Mouse (Mus musculus) spleen, adult 2 months (tissue): Measurements from ENCODE around the gene Oxtr. TPM values are rescaled to one million over a fixed set of nuclear protein-coding genes. Genes with fewer than 3 reads are reported as not detected.

Experiments used
- DNase-seq, 2 experiments: peaks; one replicate each; pipeline versions ENCODE4 v3.0.0 to v3.0.0-alpha.2; 2012 to 2021; ENCODE audit warnings: low spot score in 2 of 2, low read depth in 1 of 2
- H3K27ac ChIP-seq: fragments of 200-500 bp; 2 replicates; pipeline ENCODE4 v1.5.1; 2012; ENCODE audit warnings: low read length, inconsistent platforms; ENCODE audit not compliant: insufficient read depth
- H3K27me3 ChIP-seq: fragments of 200-500 bp; 2 replicates; pipeline ENCODE4 v1.6.1; 2012; ENCODE audit warnings: mild to moderate bottlenecking, moderate library complexity, low read length, inconsistent platforms; ENCODE audit not compliant: control insufficient read depth, insufficient read depth
- H3K36me3 ChIP-seq: fragments of 200-500 bp; 2 replicates; pipeline ENCODE4 v1.6.1; 2012; ENCODE audit warnings: mild to moderate bottlenecking, low read length, inconsistent platforms; ENCODE audit not compliant: control insufficient read depth, insufficient read depth
- H3K4me1 ChIP-seq: fragments of 200-500 bp; 2 replicates; pipeline ENCODE4 v1.6.1; 2011; ENCODE audit warnings: inconsistent platforms; ENCODE audit not compliant: control insufficient read depth, insufficient read depth, insufficient read length
- H3K4me3 ChIP-seq: fragments of 200-500 bp; 2 replicates; pipeline ENCODE4 v1.5.1; 2011; ENCODE audit warnings: mild to moderate bottlenecking, inconsistent platforms; ENCODE audit not compliant: insufficient read depth, insufficient read length; ENCODE audit errors: extremely low read depth
- CTCF ChIP-seq: fragments of 200-500 bp; IDR thresholded peaks from 2 replicates; pipeline ENCODE4 v1.5.1; 2011; ENCODE audit warnings: mild to moderate bottlenecking, inconsistent platforms; ENCODE audit not compliant: insufficient read depth, insufficient read length, insufficient replicate concordance; ENCODE audit errors: extremely low read depth
- POLR2A ChIP-seq: fragments of 200-500 bp; IDR thresholded peaks from 2 replicates; pipeline ENCODE4 v1.6.1; 2011; ENCODE audit warnings: low read depth, low read length, inconsistent platforms
- WGBS: fragments of 180-500 bp; shearing (Covaris S2); methylation state at CpG from one replicate; pipeline ENCODE4 v1.1.7; 2018; 5-methylcytosine and 5-hydroxymethylcytosine counted together
- polyA plus RNA-seq: library from polyadenylated mRNA; depleted of rRNA; stranded (reverse); fragments of >200 nt; gene quantifications from 2 replicates; pipeline ENCODE4 v1.2.3, GENCODE M21; 2012

Gene Oxtr
- polyA plus RNA-seq, 1 experiment = 0.14 TPM

DNA sequence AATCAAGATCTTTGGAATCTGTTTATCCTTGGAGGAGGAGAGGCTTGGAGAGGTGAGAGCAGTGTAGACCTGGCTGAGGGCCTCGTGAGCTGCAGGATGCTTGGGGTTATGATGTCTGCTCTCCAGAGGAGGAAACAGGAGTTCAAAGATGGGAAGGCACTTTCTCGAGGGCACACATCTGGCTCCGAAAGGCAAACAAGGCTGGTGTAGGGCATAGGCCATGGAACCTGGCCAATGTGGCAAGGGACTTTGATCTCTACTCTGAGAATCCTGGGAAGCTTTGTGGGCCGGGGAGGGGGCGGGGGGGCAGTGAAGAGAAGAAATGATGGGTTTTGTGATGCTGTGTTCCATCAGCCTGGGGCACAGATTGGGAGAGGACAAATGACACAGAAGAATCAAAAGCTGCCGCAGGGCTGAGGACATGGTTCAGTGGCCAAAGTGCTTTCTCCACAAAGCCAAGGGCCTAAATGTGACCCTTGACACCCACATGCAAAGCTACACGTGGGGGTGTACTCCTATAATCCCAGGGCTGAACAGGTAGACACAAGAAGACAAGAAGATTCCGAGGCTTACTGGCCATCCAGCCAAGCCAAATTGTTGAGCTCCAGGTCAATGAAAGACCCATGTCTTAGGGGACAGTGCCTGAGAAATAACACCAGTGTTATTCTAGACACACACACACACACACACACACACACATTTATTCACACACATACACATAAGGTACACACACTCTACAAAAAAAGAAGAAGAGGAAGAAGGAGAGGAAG is 6.7 kb upstream of the Oxtr start:
- DNase-seq = no peak
- 82% methylated on average over 8 of the region's 8 CpGs for WGBS
- no peak overlapping the region for H3K27ac ChIP-seq
- no peaks in the 10 kb centered on the region for H3K4me1 ChIP-seq
- TF ChIP-seq POLR2A (no peak), CTCF (no peak)
- no peaks in the 10 kb centered on the region for H3K27me3 ChIP-seq
- H3K36me3 ChIP-seq = no peaks in the 10 kb centered on the region
- H3K4me3 ChIP-seq = no peak overlapping the region

DNA sequence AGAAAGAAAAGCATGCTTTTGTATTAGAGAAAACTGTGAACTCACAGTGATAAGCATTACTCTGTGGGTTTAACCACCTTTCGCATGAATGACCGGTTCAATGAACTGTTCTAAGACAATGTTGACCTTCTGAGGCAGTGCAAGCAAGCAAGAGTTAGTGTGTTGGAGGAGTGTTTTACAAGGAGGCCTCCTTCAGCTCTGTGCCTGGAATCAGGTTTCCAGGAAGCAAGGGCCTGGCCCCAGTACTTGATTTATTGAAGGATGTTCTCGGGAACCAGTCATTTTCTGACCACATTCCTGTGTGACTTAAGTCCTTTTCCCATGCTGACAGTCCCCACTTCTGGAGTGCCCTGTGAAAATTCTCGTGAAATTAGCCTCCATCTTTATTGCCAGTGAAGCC is 5.5 kb upstream of the Oxtr start:
- no peak for DNase-seq
- Histone ChIP-seq H3K36me3 (no peaks in the 10 kb centered on the region), H3K4me1 (no peaks in the 10 kb centered on the region), H3K27me3 (0 out of 2 replicates have a peak, but pooled peaks cover 3% of the 10 kb centered on the region), H3K27ac (no peak overlapping the region), H3K4me3 (no peak overlapping the region)
- 80% methylated on average over 4 of the region's 4 CpGs for WGBS
- no peak for TF ChIP-seq POLR2A
- TF ChIP-seq CTCF = no peak

DNA sequence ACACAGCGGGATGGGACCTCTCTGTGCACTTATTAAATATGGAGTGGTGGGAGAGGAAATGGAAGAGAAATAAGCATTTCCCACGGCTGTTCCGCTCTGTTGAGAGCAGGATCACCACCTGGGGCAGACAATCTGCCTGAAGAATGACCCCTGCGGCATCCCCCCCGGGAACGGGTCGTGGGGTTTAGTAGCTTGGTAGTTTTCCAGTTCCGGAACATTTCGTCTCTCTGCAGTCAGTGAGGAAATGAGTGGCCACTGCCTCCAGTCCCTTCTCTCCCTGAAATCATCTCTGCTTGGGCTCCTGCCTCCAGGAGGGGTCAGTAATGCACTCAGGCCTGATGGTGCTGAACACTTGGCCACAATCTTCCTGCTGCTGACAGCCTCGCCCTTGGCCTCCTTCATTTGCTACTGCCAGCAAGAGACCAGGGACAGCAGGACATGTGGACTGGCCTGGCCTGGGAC is 4.9 kb upstream of the Oxtr start:
- TF ChIP-seq POLR2A = no peak
- no peak for TF ChIP-seq CTCF
- no peaks in the 10 kb centered on the region for H3K36me3 ChIP-seq
- 77% methylated on average over 10 of the region's 10 CpGs for WGBS
- H3K4me1 ChIP-seq = no peaks in the 10 kb centered on the region
- H3K27ac ChIP-seq = no peak overlapping the region
- no peak for DNase-seq
- 0 out of 2 replicates have a peak, but pooled peaks cover 6% of the 10 kb centered on the region for H3K27me3 ChIP-seq
- H3K4me3 ChIP-seq = no peak overlapping the region

GRCm38 (mm10) chr6:112493371-112493770 is 3.6 kb upstream of the Oxtr start:
- H3K36me3 ChIP-seq = no peaks in the 10 kb centered on the region
- DNase-seq = no peak
- no peaks in the 10 kb centered on the region; the same call in 1 of the 2 replicates for H3K4me1 ChIP-seq
- no peak overlapping the region for H3K27ac ChIP-seq
- WGBS = 83% methylated on average over 9 of the region's 9 CpGs
- H3K4me3 ChIP-seq = no peak overlapping the region
- peaks cover 6% of the 10 kb centered on the region; the same call in 1 of the 2 replicates for H3K27me3 ChIP-seq
- TF ChIP-seq POLR2A (no peak), CTCF (no peak)

GRCm38 (mm10) chr6:112492656-112493055 is 2.9 kb upstream of the Oxtr start:
- Histone ChIP-seq H3K4me3 (no peak overlapping the region), H3K27me3 (peaks cover 6% of the 10 kb centered on the region; the same call in 1 of the 2 replicates), H3K27ac (no peak overlapping the region), H3K4me1 (no peaks in the 10 kb centered on the region; the same call in 1 of the 2 replicates), H3K36me3 (no peaks in the 10 kb centered on the region)
- 94% methylated on average over 6 of the region's 6 CpGs for WGBS
- TF ChIP-seq POLR2A (no peak), CTCF (no peak)
- DNase-seq = no peak

GRCm38 (mm10) chr6:112491521-112491920 is 1.8 kb upstream of the Oxtr start:
- H3K36me3 ChIP-seq = no peaks in the 10 kb centered on the region
- WGBS = 83% methylated on average over 8 of the region's 8 CpGs
- TF ChIP-seq POLR2A = no peak
- no peak for TF ChIP-seq CTCF
- H3K27ac ChIP-seq = no peak overlapping the region
- no peak for DNase-seq
- no peak overlapping the region for H3K4me3 ChIP-seq
- peaks cover 6% of the 10 kb centered on the region; the same call in 1 of the 2 replicates for H3K27me3 ChIP-seq
- no peaks in the 10 kb centered on the region; the same call in 1 of the 2 replicates for H3K4me1 ChIP-seq
